Mouse (Mus musculus) embryonic facial prominence, embryonic 13.5 days (tissue): ENCODE data around the gene Fbxo4. TPM values are rescaled to one million over a fixed set of nuclear protein-coding genes. Genes with fewer than 3 reads are reported as not detected.

ENCODE experiments used
- ATAC-seq: fragments of 200-750 bp; cut with Nextera tagmentation; 2 replicates; pipeline ENCODE4 v1.8.0; 2017; ENCODE audit warnings: low read depth; ENCODE audit not compliant: insufficient number of reproducible peaks, insufficient read depth, low FRiP score, low TSS enrichment
- H3K27ac ChIP-seq: fragments of 300-500 bp; sonication (generic); 2 replicates; pipeline ENCODE4 v1.5.1; 2015; ENCODE audit warnings: moderate library complexity, mild to moderate bottlenecking, inconsistent platforms
- H3K27me3 ChIP-seq: fragments of 300-500 bp; sonication (generic); 2 replicates; pipeline ENCODE4 v1.6.1; 2015; ENCODE audit warnings: mild to moderate bottlenecking, inconsistent platforms
- H3K36me3 ChIP-seq: fragments of 300-500 bp; sonication (generic); 2 replicates; pipeline ENCODE4 v1.6.1; 2015; ENCODE audit warnings: mild to moderate bottlenecking, inconsistent platforms
- H3K4me1 ChIP-seq: fragments of 300-500 bp; sonication (generic); 2 replicates; pipeline ENCODE4 v1.6.1; 2015; ENCODE audit warnings: inconsistent platforms
- H3K4me2 ChIP-seq: fragments of 300-500 bp; sonication (generic); 2 replicates; pipeline ENCODE4 v1.6.1; 2015; ENCODE audit warnings: moderate library complexity, mild to moderate bottlenecking, inconsistent platforms
- H3K4me3 ChIP-seq: fragments of 300-500 bp; sonication (generic); 2 replicates; pipeline ENCODE4 v1.5.1; 2015; ENCODE audit warnings: mild to moderate bottlenecking, inconsistent platforms
- H3K9ac ChIP-seq: fragments of 300-500 bp; sonication (generic); 2 replicates; pipeline ENCODE4 v1.6.1; 2015; ENCODE audit warnings: mild to moderate bottlenecking, inconsistent platforms
- H3K9me3 ChIP-seq: fragments of 300-500 bp; sonication (generic); 2 replicates; pipeline ENCODE4 v1.6.1; 2016; ENCODE audit warnings: inconsistent platforms
- WGBS: fragments of 180-500 bp; shearing (Covaris S2); methylation state at CpG from one replicate; pipeline ENCODE4 v1.1.7; 2015; ENCODE audit warnings: mixed read lengths; 5-methylcytosine and 5-hydroxymethylcytosine counted together
- polyA plus RNA-seq: library from polyadenylated mRNA; unstranded; fragments of >200 nt; fragmentation: Nextera tagmentation; extraction: Ambion mirVana; gene quantifications from 2 replicates; pipeline ENCODE4 v1.2.1, GENCODE M21; 2015

Gene Fbxo4
- 9.8 and 10.6 TPM in 2 replicates for polyA plus RNA-seq

DNA sequence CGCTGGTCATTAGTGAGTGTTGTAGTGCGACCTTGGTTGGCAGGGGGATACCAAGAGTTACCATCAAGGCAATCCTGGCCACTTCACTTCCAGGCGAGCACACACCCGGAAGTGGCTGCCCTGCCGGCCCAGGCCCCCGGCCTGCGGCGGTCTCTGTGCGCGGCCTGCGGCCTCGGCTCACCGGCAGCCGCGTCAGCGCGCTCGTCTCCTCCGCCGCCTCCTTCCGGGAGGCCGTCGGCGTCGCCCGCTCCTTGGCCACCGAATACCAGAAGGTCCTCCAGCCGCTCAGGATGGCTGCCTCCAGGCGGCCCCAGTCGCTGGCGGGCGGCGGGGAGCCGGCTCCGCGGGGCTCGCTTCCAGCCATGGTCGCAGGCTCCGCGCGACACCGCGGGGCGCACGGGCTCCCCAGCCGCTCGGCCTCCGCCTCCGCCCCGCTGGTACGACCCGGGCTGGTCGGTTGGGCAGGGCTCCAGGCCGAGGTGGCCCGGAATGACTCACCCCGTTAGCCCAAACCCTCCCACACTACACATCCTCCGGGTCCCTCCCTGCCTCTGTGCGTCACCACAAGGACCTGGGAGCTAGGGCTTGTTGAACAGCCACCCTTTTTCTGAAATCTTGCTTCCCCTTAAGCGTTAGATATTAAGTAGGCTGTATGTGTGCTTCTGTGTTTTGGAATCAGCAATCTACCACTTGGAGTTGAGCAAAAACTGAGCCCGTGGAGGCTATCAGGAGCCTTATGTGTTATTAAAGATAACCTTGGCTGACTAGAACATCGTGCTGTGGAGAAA, at the start of gene Fbxo4:
Gene Fbxo4, minus strand, starts transcription at position 513 of the 788 bp plus-strand sequence.
- peak within 1 kb of the TSS; percentile 93 for H3K27ac ChIP-seq
- H3K4me1 ChIP-seq: no peaks in the 10 kb centered on the region
- no peaks in the 10 kb centered on the region for H3K27me3 ChIP-seq
- peak within 1 kb of the TSS; percentile 71 for H3K4me2 ChIP-seq
- H3K9ac ChIP-seq: peak within 1 kb of the TSS; percentile 95
- 1% methylated on average over 61 of the region's 61 CpGs for WGBS
- peak; percentile 90 for ATAC-seq
- peaks cover 17% of the 10 kb centered on the region for H3K36me3 ChIP-seq
- peak within 1 kb of the TSS; percentile 68 for H3K4me3 ChIP-seq
- H3K9me3 ChIP-seq: no peaks in the 10 kb centered on the region

DNA sequence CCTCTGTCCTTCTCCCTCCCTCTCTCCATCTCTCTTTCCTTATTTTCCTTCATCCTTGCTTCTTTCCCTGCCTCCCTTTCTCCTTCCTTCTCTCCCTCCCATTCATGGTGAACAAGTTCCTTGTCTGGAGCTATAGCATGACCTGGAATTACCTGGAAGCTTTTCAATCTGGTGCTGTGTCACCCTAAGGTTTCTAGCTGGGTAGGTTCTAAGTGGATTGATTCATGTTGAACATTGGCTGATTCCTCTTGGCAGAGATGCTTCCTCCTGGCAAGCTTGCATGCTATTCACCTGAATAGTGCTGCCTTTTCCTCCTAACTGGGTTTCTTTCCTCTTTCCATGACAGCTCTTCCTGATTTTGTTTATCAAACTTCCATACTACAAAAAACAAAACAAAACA, 49.6 kb upstream of the Fbxo4 start:
- Histone ChIP-seq H3K27ac (no peak overlapping the region), H3K4me1 (peaks cover 22% of the 10 kb centered on the region), H3K4me2 (no peak overlapping the region), H3K9me3 (no peaks in the 10 kb centered on the region), H3K9ac (no peak overlapping the region), H3K36me3 (no peaks in the 10 kb centered on the region), H3K27me3 (no peaks in the 10 kb centered on the region), H3K4me3 (no peak overlapping the region)
- ATAC-seq: no peak

GRCm38 (mm10) chr15:4028411-4028700, 49.0 kb upstream of the Fbxo4 start:
- no peaks in the 10 kb centered on the region for H3K36me3 ChIP-seq
- no peak for ATAC-seq
- H3K9me3 ChIP-seq: no peaks in the 10 kb centered on the region
- H3K4me3 ChIP-seq: 0 out of 2 replicates have a peak overlapping the region, but pooled peaks have one; percentile 79
- no peak overlapping the region for H3K27ac ChIP-seq
- no peak overlapping the region for H3K9ac ChIP-seq
- H3K4me1 ChIP-seq: peaks cover 22% of the 10 kb centered on the region
- H3K27me3 ChIP-seq: no peaks in the 10 kb centered on the region
- 77% methylated on average over 6 of the region's 6 CpGs for WGBS
- peak overlapping the region; percentile 66; the same call in 1 of the 2 replicates for H3K4me2 ChIP-seq

- WGBS: 4% methylated on average over 6 of the region's 6 CpGs
- no peak for ATAC-seq
- peak overlapping the region; percentile 66 for H3K4me2 ChIP-seq
- H3K27ac ChIP-seq: peak overlapping the region; percentile 99
- H3K27me3 ChIP-seq: no peaks in the 10 kb centered on the region
- no peaks in the 10 kb centered on the region for H3K9me3 ChIP-seq
- H3K9ac ChIP-seq: peak overlapping the region; percentile 86
- H3K4me1 ChIP-seq: peaks cover 22% of the 10 kb centered on the region
- H3K36me3 ChIP-seq: no peaks in the 10 kb centered on the region
- peak overlapping the region; percentile 79 for H3K4me3 ChIP-seq
Observed at GRCm38 (mm10) chr15:4027671-4028410, 48.5 kb upstream of the Fbxo4 start.

DNA sequence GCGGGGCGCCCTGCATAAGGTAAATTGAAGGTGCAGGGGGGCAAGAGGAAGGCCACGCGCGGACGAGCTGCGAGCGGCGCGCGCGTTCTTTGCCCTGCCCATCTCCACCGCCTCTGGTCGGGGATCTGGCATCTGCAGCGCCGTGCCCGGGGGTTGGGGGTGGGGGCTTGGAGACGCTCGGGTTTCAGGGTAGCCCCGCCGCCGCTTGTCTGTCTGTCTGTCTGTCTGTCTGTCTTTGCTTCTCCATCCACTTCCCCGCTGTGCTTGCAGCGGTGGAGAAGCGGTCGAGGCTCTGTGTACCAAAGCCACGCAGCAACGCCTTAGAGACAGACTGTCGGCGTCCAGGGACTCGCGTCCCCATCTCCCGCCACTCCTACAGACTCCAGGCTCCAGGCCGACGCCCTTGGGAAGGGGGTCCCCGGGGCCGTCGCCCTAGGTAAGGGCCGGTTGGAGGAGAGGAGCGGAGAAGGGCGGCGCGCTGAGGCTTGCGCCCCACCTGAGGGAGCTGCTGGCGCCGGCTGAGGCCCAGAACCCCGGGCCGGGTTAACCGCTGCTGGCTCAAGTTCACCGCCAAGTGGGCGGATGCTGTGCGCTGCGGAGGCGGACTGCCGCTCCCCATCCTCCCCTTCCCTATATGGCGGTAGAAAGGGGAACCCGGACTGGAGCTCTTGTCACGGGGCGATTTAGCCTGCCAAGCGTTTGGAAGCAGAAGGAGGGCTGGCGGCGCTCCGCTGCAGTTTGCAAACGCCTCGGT, 47.6 kb upstream of the Fbxo4 start:
- peak; percentile 83 for ATAC-seq
- WGBS: under 1% methylated on average over 65 of the region's 65 CpGs
- peak overlapping the region; percentile 66 for H3K4me2 ChIP-seq

GRCm38 (mm10) chr15:4026231-4026773, 46.9 kb upstream of the Fbxo4 start, which contains the start of gene Oxct1:
Oxct1 (plus strand) TSS chr15:4026383.
- peak; percentile 95 for ATAC-seq
- H3K4me1 ChIP-seq: peaks cover 22% of the 10 kb centered on the region
- peak within 1 kb of the TSS; percentile 99 for H3K27ac ChIP-seq
- H3K27me3 ChIP-seq: no peaks in the 10 kb centered on the region
- peak within 1 kb of the TSS; percentile 79 for H3K4me3 ChIP-seq
- peak within 1 kb of the TSS; percentile 86 for H3K9ac ChIP-seq
- WGBS: under 1% methylated on average over 45 of the region's 45 CpGs
- peak within 1 kb of the TSS; percentile 66 for H3K4me2 ChIP-seq
- no peaks in the 10 kb centered on the region for H3K9me3 ChIP-seq
- no peaks in the 10 kb centered on the region for H3K36me3 ChIP-seq

More for the DNA sequence above, 47.6 kb upstream of the Fbxo4 start:
- H3K27me3 ChIP-seq: no peaks in the 10 kb centered on the region
- no peaks in the 10 kb centered on the region for H3K9me3 ChIP-seq
- peak overlapping the region; percentile 79 for H3K4me3 ChIP-seq
- H3K4me1 ChIP-seq: peaks cover 22% of the 10 kb centered on the region
- H3K9ac ChIP-seq: peak overlapping the region; percentile 86
- H3K27ac ChIP-seq: peak overlapping the region; percentile 99
- no peaks in the 10 kb centered on the region for H3K36me3 ChIP-seq

GRCm38 (mm10) chr15:4025508-4025904, 46.1 kb upstream of the Fbxo4 start:
- H3K36me3 ChIP-seq: no peaks in the 10 kb centered on the region
- peaks cover 22% of the 10 kb centered on the region for H3K4me1 ChIP-seq
- peak overlapping the region; percentile 66 for H3K4me2 ChIP-seq
- 69% methylated on average over 11 of the region's 11 CpGs for WGBS
- no peaks in the 10 kb centered on the region for H3K27me3 ChIP-seq
- H3K9ac ChIP-seq: no peak overlapping the region; the same call in 1 of the 2 replicates
- H3K27ac ChIP-seq: peak overlapping the region; percentile 99; the same call in 1 of the 2 replicates
- no peak for ATAC-seq
- peak overlapping the region; percentile 79; the same call in 1 of the 2 replicates for H3K4me3 ChIP-seq
- no peaks in the 10 kb centered on the region for H3K9me3 ChIP-seq

DNA sequence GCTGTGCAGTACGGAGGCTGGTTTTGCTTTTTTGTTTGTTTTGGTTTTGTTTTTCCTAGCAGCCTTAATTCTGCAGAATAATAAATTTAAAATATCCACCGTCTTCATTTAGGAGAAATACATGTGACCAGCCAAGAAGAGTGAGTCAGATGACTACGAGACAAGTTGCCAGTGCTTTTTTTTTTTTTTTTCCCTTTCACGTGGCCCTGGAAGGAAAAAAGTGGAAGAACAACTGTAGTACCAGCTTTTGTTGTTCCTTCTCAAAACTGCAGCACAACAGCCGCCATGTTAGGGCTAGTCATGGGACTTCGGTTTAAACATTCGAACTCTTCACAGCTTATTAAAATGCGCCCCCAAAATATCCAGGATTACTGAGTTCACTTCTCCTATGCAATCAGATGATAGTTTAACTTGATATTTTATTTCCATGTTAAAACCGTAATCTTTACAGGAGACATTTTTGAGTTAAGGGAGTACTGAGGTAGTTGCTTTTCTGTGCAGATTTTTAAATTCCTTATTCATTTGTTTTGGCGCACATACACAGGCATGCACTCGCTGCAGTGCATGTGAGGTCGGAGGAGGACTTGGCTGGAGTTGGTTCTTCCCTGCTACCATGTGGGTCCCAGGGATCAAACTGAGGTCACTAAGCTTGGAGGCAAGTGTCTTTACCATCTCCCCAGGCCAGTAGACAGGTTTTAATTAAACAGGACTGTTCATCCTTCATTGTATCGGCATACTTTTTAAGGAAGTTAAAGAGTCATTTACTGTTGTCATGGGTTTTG, 45.5 kb upstream of the Fbxo4 start:
- Histone ChIP-seq H3K27ac (no peak overlapping the region), H3K4me3 (no peak overlapping the region), H3K27me3 (no peaks in the 10 kb centered on the region), H3K9ac (no peak overlapping the region), H3K9me3 (no peaks in the 10 kb centered on the region), H3K36me3 (no peaks in the 10 kb centered on the region), H3K4me2 (no peak overlapping the region), H3K4me1 (peaks cover 22% of the 10 kb centered on the region)
- WGBS: 77% methylated on average over 13 of the region's 13 CpGs
- no peak for ATAC-seq

GRCm38 (mm10) chr15:4023747-4024146, 44.4 kb upstream of the Fbxo4 start:
- no peak overlapping the region for H3K9ac ChIP-seq
- no peak overlapping the region for H3K27ac ChIP-seq
- H3K27me3 ChIP-seq: no peaks in the 10 kb centered on the region
- WGBS: 75% methylated on average over 2 of the region's 2 CpGs
- no peaks in the 10 kb centered on the region for H3K36me3 ChIP-seq
- no peak overlapping the region for H3K4me3 ChIP-seq
- H3K4me1 ChIP-seq: peaks cover 22% of the 10 kb centered on the region
- no peak for ATAC-seq
- no peak overlapping the region for H3K4me2 ChIP-seq
- no peaks in the 10 kb centered on the region for H3K9me3 ChIP-seq

GRCm38 (mm10) chr15:4020711-4021110, 41.3 kb upstream of the Fbxo4 start:
- ATAC-seq: no peak
- Histone ChIP-seq H3K9ac (no peak overlapping the region), H3K4me3 (no peak overlapping the region), H3K27me3 (no peaks in the 10 kb centered on the region), H3K4me2 (no peak overlapping the region), H3K36me3 (no peaks in the 10 kb centered on the region), H3K4me1 (peaks cover 8% of the 10 kb centered on the region), H3K27ac (no peak overlapping the region), H3K9me3 (no peaks in the 10 kb centered on the region)
- 75% methylated on average over 4 of the region's 4 CpGs for WGBS
